8 mouse cellular contexts compared by ENCODE assay signal in genomic region chr4:44232771-44233712, GRCm38 (mm10). TPM values are rescaled to one million over a fixed set of nuclear protein-coding genes. Genes with fewer than 3 reads are reported as not detected.
A peak's percentile ranks its signal among the peaks of the same experiment; 100 is the strongest.
DNase-seq lines count a peak whose midpoint lies in the region; ATAC-seq and TF ChIP-seq lines count a peak whose summit lies in the region.

No protein-coding gene starts in this region.

- TF ChIP-seq CTCF in cerebellum, adult 2 months (IDR thresholded peaks at IDR 0.05; ENCODE audit: borderline replicate concordance, insufficient read depth, low read depth, low read length) = no peak

- H3K27me3 ChIP-seq in cerebellum, adult 2 months (ENCODE audit: control insufficient read depth, insufficient read depth, low read length) = no peaks in the 10 kb centered on the region
- H3K27me3 ChIP-seq in hindbrain, embryonic 10.5 days (ENCODE audit: insufficient read depth, poor library complexity, severe bottlenecking) = no peaks in the 10 kb centered on the region

- under 1% methylated on average over 56 of the region's 68 CpGs for WGBS in cerebellum, adult 2 months
- 1% methylated on average over 63 of the region's 68 CpGs for WGBS in hindbrain, embryonic 10.5 days

- peak; percentile 24 for ATAC-seq in frontal cortex, adult (ENCODE audit: low TSS enrichment)

- H3K36me3 ChIP-seq in hindbrain, embryonic 10.5 days = no peaks in the 10 kb centered on the region

- peak; percentile 66 for DNase-seq in MN1 (ENCODE audit: low spot score)
- DNase-seq in cerebellum, adult 2 months = peak; percentile 49 to 62
- DNase-seq in hindbrain, embryonic 10.5 days (ENCODE audit: low spot score) = peak; percentile 79
- peak; percentile 25 for DNase-seq in layer of hippocampus, adult 9-11 months
- DNase-seq in lung, postnatal 36 days = peak; percentile 42
- DNase-seq in retina, postnatal 1 day = peak; percentile 70
- peak; percentile 26 for DNase-seq in urinary bladder, postnatal 25 days (ENCODE audit: low spot score)

- peak overlapping the region; percentile 13; the same call in 1 of the 2 replicates for H3K27ac ChIP-seq in cerebellum, adult 2 months (ENCODE audit: insufficient read depth, low read length)
- peak overlapping the region; percentile 95 for H3K27ac ChIP-seq in hindbrain, embryonic 10.5 days

- peak overlapping the region; percentile 90 for H3K4me3 ChIP-seq in cerebellum, adult 2 months (replicated peaks; ENCODE audit: insufficient read depth, low read depth, low read length)
- H3K4me3 ChIP-seq in hindbrain, embryonic 10.5 days = peak overlapping the region; percentile 68

- TF ChIP-seq POLR2A in cerebellum, adult 2 months (IDR thresholded peaks at IDR 0.05; ENCODE audit: borderline replicate concordance, insufficient read depth, low read length) = no peak

- no peaks in the 10 kb centered on the region for H3K9me3 ChIP-seq in hindbrain, embryonic 10.5 days

- H3K4me1 ChIP-seq in cerebellum, adult 2 months (ENCODE audit: control insufficient read depth, insufficient read depth, low read length) = no peaks in the 10 kb centered on the region
- H3K4me1 ChIP-seq in hindbrain, embryonic 10.5 days (replicated peaks) = peaks cover 47% of the 10 kb centered on the region

RNA-seq across cellular contexts. Expression of gene Rnf38, which starts 0.5 kb away (rescaled TPM):
- 53.5 and 63.1 TPM in 2 replicates for polyA plus RNA-seq in cerebellum, adult 2 months (2012; rRNA removed)
- polyA plus RNA-seq in hindbrain, embryonic 10.5 days (2016; fragmentation: Nextera tagmentation; extraction: Ambion mirVana) = 33.9 and 39.0 TPM in 2 replicates

Comparison
In these comparisons a context has a peak if more than half of its experiments do, and no peak if none do; other contexts are left out.
1. Peak in every context shown above with its lines: DNase-seq, ATAC-seq, H3K4me3 ChIP-seq and H3K27ac ChIP-seq.
2. DNase-seq: peak in every context shown above with its lines; median percentile 79 in hindbrain, embryonic 10.5 days; 70 in retina, postnatal 1 day; 66 in MN1; 56 in cerebellum, adult 2 months; 42 in lung, postnatal 36 days; 26 in urinary bladder, postnatal 25 days; 25 in layer of hippocampus, adult 9-11 months.